Mouse (Mus musculus) lung, embryonic 14.5 days (tissue): Measurements from ENCODE around the gene Ttc30a1. TPM values are rescaled to one million over a fixed set of nuclear protein-coding genes. Genes with fewer than 3 reads are reported as not detected.

Experiments used
- ATAC-seq: fragments of 200-750 bp; cut with Nextera tagmentation; 2 replicates; pipeline ENCODE4 v1.8.0; 2017; ENCODE audit warnings: mild to moderate bottlenecking, moderate TSS enrichment, moderate library complexity; ENCODE audit not compliant: insufficient read depth
- DNase-seq: peaks from one replicate; pipeline ENCODE4 v3.0.0-alpha.2; 2015
- H3K27ac ChIP-seq: fragments of 300-500 bp; sonication (generic); 2 replicates; pipeline ENCODE4 v1.5.1; 2014; ENCODE audit warnings: low read depth, mild to moderate bottlenecking, moderate library complexity
- H3K27me3 ChIP-seq: fragments of 300-500 bp; sonication (generic); 2 replicates; pipeline ENCODE4 v1.6.1; 2014; ENCODE audit warnings: low read length, control low read depth; ENCODE audit not compliant: insufficient read depth
- H3K36me3 ChIP-seq: fragments of 300-500 bp; sonication (generic); 2 replicates; pipeline ENCODE4 v1.6.1; 2014; ENCODE audit warnings: control low read depth; ENCODE audit not compliant: insufficient read depth
- H3K4me1 ChIP-seq: fragments of 300-500 bp; sonication (generic); 2 replicates; pipeline ENCODE4 v1.6.1; 2014; ENCODE audit warnings: antibody characterized with exemption, control low read depth; ENCODE audit not compliant: insufficient read depth
- H3K4me2 ChIP-seq: fragments of 300-500 bp; sonication (generic); 2 replicates; pipeline ENCODE4 v1.6.1; 2014; ENCODE audit warnings: mild to moderate bottlenecking
- H3K4me3 ChIP-seq: fragments of 300-500 bp; sonication (generic); 2 replicates; pipeline ENCODE4 v1.5.1; 2014; ENCODE audit warnings: low read depth, low read length
- H3K9ac ChIP-seq: fragments of 300-500 bp; sonication (generic); 2 replicates; pipeline ENCODE4 v1.6.1; 2014
- H3K9me3 ChIP-seq: fragments of 300-500 bp; sonication (generic); 2 replicates; pipeline ENCODE4 v1.6.1; 2016; ENCODE audit warnings: low read depth, low read length, control low read depth
- CTCF ChIP-seq: IDR thresholded peaks from 2 replicates; pipeline ENCODE4 v1.5.1; 2016; ENCODE audit warnings: antibody characterized with exemption, low read depth
- WGBS: fragments of 180-500 bp; shearing (Covaris S2); extraction: QIAGEN DNeasy Blood & Tissue Kit; methylation state at CpG from one replicate; pipeline ENCODE4 v1.1.7; 2014; 5-methylcytosine and 5-hydroxymethylcytosine counted together
- polyA plus RNA-seq: library from polyadenylated mRNA; unstranded; fragments of >200 nt; fragmentation: Nextera tagmentation; extraction: Ambion mirVana; gene quantifications from 2 replicates; pipeline ENCODE4 v1.2.1, GENCODE M21; 2014

Ttc30a1 gene
- polyA plus RNA-seq, 1 experiment from 2014 or later: 9.0 TPM

- peak overlapping the region; percentile 37; the same call in 1 of the 2 replicates for H3K27ac ChIP-seq
- TF ChIP-seq CTCF: no peak
- DNase-seq: peak; percentile 26
These were observed 48.2 kb downstream of the Ttc30a1 start for GRCm38 (mm10) chr2:75933541-75933940.

GRCm38 (mm10) chr2:75930941-75931340 is 50.8 kb downstream of the Ttc30a1 start:
- Histone ChIP-seq H3K4me3 (no peak overlapping the region), H3K9me3 (no peaks in the 10 kb centered on the region), H3K9ac (no peak overlapping the region), H3K27me3 (no peaks in the 10 kb centered on the region), H3K36me3 (peaks cover 35% of the 10 kb centered on the region; the same call in 1 of the 2 replicates), H3K4me1 (no peaks in the 10 kb centered on the region), H3K4me2 (no peak overlapping the region), H3K27ac (no peak overlapping the region)
- ATAC-seq (no peak), DNase-seq (no peak)
- no peak for TF ChIP-seq CTCF
- WGBS: 86% methylated on average over 2 of the region's 2 CpGs

More at GRCm38 (mm10) chr2:75933541-75933940, 48.2 kb downstream of the Ttc30a1 start:
- ATAC-seq: no peak
- 37% methylated on average over 7 of the region's 7 CpGs for WGBS
- H3K27me3 ChIP-seq: no peaks in the 10 kb centered on the region
- no peak overlapping the region for H3K4me3 ChIP-seq
- no peaks in the 10 kb centered on the region for H3K9me3 ChIP-seq
- no peaks in the 10 kb centered on the region for H3K4me1 ChIP-seq
- no peak overlapping the region for H3K4me2 ChIP-seq
- H3K36me3 ChIP-seq: peaks cover 18% of the 10 kb centered on the region; the same call in 1 of the 2 replicates
- no peak overlapping the region for H3K9ac ChIP-seq

- ATAC-seq (no peak), DNase-seq (no peak)
- TF ChIP-seq CTCF: no peak
- no peak overlapping the region for H3K9ac ChIP-seq
- H3K4me2 ChIP-seq: no peak overlapping the region
- peaks cover 39% of the 10 kb centered on the region; the same call in 1 of the 2 replicates for H3K36me3 ChIP-seq
- H3K4me1 ChIP-seq: no peaks in the 10 kb centered on the region
- H3K9me3 ChIP-seq: no peaks in the 10 kb centered on the region
- H3K27ac ChIP-seq: no peak overlapping the region
- WGBS: 87% methylated on average over 6 of the region's 6 CpGs
- no peaks in the 10 kb centered on the region for H3K27me3 ChIP-seq
- H3K4me3 ChIP-seq: no peak overlapping the region
These were observed 51.9 kb downstream of the Ttc30a1 start for GRCm38 (mm10) chr2:75929786-75930444.

- ATAC-seq: no peak
- no peak overlapping the region for H3K4me3 ChIP-seq
- no peak for TF ChIP-seq CTCF
These were observed 52.6 kb downstream of the Ttc30a1 start for GRCm38 (mm10) chr2:75929141-75929540.

More at GRCm38 (mm10) chr2:75929141-75929540, 52.6 kb downstream of the Ttc30a1 start:
- Histone ChIP-seq H3K9ac (no peak overlapping the region), H3K27me3 (no peaks in the 10 kb centered on the region), H3K4me2 (no peak overlapping the region), H3K27ac (no peak overlapping the region), H3K4me1 (no peaks in the 10 kb centered on the region), H3K36me3 (peaks cover 45% of the 10 kb centered on the region; the same call in 1 of the 2 replicates), H3K9me3 (no peaks in the 10 kb centered on the region)
- WGBS: 83% methylated on average over 2 of the region's 2 CpGs
- DNase-seq: no peak

Other genes with a start within 250 kb of the Ttc30a1 start
- 47.9 and 55.7 TPM in 2 replicates for gene Agps, start 149.8 kb downstream of the Ttc30a1 start, polyA plus RNA-seq
- gene Ttc30b, start 43.4 kb downstream of the Ttc30a1 start, polyA plus RNA-seq: 10.1 and 13.1 TPM in 2 replicates
- gene Ttc30a2, start 3.8 kb downstream of the Ttc30a1 start, polyA plus RNA-seq: 0.14 and 0.33 TPM in 2 replicates